Mouse (Mus musculus): ENCODE results near the gene Kcnk3.
A peak's percentile ranks its signal among the peaks of the same experiment; 100 is the strongest.

Kcnk3 gene

GRCm38 (mm10) chr5:30646036-30646435, 58.1 kb downstream of the Kcnk3 start:
- no peak for DNase-seq

- DNase-seq, result no peak
Measured at GRCm38 (mm10) chr5:30647396-30647795, 59.4 kb downstream of the Kcnk3 start.

- DNase-seq, result peak; percentile 92
Measured at GRCm38 (mm10) chr5:30647815-30648560, 60.0 kb downstream of the Kcnk3 start, which contains the start of gene Slc35f6. TSS of gene Slc35f6 (plus strand) at chr5:30647933.

DNA sequence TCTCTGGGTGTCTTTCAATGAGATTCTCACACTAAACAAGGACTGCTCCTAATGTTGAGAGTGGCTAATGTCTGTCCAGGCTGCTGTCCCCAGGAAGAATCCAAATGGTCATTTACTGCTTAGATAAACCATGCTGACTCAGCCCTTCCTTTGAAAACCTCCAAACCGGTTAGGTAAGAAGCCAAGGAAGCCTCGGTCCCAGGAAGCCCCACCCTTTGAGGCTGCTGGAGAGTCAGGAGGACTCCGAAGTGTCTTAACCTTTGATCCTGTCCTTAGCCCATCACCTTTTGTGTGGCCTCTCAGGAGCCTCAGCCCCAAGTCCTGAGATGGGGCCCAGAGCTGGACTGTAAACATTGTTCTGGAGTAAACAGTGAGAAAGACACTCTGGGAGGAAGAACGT, 61.6 kb downstream of the Kcnk3 start:
- no peak for DNase-seq

DNA sequence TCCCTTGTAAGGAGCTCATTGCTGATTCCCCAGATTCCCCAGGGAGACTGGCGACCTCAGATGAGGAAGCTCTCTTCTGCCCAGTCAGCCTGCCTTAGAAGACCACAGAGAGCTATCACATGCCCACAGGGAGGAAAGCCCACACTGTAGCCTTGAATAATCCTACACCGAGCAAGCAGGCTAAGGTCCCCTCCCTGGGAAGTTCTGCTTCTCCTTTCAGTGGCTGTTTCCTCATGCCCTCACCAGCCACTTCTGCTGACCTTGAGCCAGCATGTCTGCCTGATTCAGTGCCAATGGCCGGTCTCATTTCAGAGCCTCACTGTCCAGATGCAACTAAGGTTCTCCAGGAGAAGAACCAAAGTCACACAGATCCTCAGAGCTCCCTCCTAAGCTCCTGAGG, 62.8 kb downstream of the Kcnk3 start:
- no peak for DNase-seq

DNA sequence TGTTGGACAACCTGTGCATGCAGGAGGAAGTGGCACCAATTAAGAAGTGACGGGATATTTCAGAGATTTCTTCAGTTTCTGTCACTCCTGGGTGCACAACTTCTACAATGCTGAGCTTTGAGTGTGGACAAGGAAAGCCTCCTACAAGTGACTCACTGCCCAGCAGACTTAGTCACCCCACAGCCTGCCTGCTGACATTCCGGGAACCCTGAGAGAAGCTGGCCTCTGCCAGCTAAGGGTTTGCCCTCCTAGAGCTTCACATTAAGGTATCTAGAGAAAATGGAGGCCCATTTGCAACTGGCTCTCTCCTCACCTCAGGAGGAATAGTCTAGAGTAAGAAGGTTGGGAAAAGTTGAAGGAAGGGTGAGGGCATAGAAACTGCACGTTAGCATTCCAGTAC, 63.6 kb downstream of the Kcnk3 start:
- no peak for DNase-seq

GRCm38 (mm10) chr5:30653246-30653645, 65.3 kb downstream of the Kcnk3 start:
- DNase-seq, result no peak

DNA sequence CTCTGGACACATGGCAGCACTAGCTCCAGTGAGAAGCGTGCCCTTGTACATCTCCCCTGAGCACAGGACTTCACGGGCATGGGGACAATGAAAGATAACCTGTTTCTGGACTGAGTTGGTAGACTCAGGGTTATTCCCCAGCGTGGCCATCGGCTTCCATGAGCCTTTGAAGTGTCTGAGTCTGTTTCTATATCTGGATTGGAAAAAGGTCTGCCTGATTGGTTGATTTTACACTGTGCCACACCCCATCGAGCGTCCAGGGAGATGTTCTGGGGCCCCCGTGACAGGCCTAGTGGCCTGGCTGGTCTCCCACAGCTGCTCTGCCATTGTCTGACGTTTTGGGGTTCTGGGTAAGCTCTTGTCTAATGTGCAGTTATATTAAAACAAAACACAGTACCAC, 67.1 kb downstream of the Kcnk3 start:
- no peak for DNase-seq

- DNase-seq, result no peak
Measured at GRCm38 (mm10) chr5:30655526-30656195, 67.7 kb downstream of the Kcnk3 start.

- DNase-seq, result no peak
Measured at GRCm38 (mm10) chr5:30659042-30659441, 71.1 kb downstream of the Kcnk3 start.

DNA sequence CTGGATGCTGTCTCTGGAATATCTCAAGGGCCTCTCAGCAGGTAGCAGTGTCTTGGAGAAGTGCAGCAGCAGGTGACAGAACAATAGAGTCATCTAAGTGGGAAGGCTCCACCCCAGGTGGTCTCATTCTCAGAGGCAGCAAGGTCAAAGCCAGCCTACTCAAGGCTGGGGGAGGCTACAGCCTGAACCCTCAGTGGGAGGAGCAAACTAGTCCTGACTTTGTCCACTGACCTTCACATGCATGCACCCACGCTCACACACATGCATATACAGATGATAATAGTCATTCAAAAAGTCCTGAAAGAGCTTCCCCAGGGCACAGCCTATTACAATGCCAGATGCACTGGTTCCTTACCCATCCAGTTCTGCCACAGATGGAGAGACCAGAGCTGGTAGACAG, 72.3 kb downstream of the Kcnk3 start:
- no peak for DNase-seq

- no peak for DNase-seq
Measured at GRCm38 (mm10) chr5:30660813-30661212, 72.8 kb downstream of the Kcnk3 start.

DNA sequence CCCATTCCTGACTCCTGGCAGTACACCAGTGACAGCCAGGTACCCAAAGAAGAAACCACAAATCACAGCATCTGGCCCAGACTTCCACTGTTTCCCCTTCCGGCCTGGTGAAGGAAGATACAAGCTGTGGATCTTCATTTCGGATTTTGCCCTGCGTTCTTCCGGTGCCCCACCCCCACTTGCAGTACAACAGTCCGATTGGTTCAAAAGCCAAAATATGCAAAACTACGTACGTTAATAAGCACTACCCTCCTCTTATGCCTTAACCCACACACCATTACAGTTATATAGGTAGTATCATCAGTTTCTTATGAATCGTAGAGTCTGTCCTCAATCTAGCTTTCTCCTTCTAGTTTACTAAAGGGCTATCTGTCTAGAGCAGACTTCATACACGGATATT, 77.4 kb downstream of the Kcnk3 start:
- DNase-seq, result no peak

DNA sequence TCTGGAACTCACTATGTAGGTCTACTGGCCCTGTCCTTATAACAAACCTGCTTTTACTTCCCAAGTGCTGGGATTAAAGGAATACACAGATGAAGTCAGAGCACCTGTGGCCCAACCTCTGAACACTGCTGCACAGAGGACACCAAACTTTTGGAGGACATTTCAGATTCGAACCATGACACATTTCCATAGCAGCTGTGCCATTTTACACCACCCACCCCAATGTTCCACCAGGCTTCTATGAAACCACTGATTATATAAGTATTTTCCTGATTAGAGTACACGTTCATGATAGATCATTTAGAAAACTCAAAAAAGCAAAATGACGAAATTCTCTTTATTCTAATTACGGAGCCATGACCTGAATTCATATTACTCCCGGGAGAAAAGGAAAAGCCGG, 78.0 kb downstream of the Kcnk3 start:
- DNase-seq, result peak; percentile 42

- peak; percentile 85 for DNase-seq
Measured at GRCm38 (mm10) chr5:30666391-30667195, 78.6 kb downstream of the Kcnk3 start, which contains the start of gene Cenpa. TSS of gene Cenpa (plus strand) at chr5:30666777.

DNA sequence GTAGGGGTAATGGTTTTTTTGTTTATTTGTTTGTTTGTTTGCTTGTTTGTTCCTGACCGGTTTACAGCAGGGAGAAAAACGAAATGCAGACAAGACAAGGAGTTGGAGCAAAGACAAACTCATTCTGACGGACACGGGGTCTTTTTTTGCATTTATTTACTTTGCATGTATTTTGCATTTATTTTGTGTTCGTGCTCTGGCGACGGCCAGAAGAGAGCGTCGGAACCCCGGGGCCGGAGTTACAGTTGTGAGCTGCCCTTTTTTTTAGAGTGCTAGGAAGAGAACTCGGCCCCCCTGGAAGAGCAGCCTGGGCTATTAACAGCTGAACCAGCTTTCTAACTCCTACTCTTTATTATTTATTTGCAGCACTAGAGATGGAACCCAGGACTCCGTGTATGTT, 79.2 kb downstream of the Kcnk3 start:
- DNase-seq, result no peak

GRCm38 (mm10) chr5:30667686-30668085, 79.7 kb downstream of the Kcnk3 start:
- no peak for DNase-seq

DNA sequence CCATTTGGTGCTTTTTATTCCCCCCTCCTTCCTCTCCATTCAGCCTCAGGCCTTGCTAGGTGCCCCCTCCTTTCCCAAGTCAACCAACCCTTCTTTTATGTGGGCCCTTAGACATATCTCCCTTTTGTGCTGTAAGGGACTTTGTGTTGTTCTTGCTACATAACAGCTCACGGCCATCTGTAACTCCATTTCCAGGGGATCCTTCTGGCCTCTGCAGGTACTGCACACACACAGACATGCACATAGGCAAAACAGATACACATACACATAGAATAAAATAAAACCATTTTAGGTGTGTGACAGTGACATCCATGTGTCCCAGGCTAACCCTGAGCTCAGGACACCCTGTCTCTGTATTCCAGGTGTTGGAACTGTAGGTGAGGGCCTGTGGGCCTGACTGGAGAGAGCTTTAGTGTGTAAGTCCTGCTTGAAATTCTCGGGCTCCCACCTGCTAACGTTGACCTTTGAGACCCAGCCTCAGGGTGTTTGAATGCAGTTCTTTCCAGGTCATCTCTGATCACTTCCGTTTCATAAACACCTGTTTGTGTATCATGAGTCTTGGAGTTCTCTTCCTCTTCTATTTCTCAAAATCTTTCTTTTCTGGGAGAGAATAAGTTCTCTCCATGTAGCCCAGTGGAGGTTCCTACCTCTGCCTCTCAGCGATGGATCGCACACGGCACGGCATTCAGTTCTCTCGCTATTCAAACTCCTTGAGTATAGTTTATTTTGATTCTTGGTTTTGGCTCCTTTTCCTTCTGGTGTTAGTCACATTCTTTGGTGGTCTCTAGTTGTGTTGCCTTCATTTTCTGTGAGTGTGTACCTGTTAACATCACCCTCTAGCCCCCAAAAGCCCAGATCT, 80.9 kb downstream of the Kcnk3 start:
- DNase-seq, result no peak

DNA sequence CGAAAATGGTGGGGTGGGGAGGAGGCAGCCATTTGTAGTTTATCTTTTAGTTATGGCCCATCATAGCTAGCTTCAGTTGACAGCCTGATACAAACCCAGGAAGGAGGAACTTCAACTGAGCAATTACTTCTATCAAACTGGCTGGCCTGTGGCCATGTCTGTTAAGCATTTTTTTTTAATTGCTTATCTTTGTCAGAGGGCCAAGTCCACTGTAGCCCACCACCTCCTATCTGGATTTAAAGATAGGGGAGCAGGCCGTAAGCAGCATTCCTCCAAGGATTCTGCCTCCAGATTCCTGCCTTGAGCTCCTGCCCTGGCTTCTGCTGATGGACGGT, 81.5 kb downstream of the Kcnk3 start:
- DNase-seq, result no peak

GRCm38 (mm10) chr5:30670091-30670490, 82.1 kb downstream of the Kcnk3 start:
- DNase-seq, result no peak

GRCm38 (mm10) chr5:30674001-30674400, 86.0 kb downstream of the Kcnk3 start:
- no peak for DNase-seq
